Mouse (Mus musculus) ES-CJ7 (cell line): Measurements from ENCODE around the gene Sec22c.

Experiments
- DNase-seq: peaks from one replicate; pipeline ENCODE4 v3.0.0; 2011; ENCODE audit warnings: low read depth, low spot score

Sec22c gene

DNA sequence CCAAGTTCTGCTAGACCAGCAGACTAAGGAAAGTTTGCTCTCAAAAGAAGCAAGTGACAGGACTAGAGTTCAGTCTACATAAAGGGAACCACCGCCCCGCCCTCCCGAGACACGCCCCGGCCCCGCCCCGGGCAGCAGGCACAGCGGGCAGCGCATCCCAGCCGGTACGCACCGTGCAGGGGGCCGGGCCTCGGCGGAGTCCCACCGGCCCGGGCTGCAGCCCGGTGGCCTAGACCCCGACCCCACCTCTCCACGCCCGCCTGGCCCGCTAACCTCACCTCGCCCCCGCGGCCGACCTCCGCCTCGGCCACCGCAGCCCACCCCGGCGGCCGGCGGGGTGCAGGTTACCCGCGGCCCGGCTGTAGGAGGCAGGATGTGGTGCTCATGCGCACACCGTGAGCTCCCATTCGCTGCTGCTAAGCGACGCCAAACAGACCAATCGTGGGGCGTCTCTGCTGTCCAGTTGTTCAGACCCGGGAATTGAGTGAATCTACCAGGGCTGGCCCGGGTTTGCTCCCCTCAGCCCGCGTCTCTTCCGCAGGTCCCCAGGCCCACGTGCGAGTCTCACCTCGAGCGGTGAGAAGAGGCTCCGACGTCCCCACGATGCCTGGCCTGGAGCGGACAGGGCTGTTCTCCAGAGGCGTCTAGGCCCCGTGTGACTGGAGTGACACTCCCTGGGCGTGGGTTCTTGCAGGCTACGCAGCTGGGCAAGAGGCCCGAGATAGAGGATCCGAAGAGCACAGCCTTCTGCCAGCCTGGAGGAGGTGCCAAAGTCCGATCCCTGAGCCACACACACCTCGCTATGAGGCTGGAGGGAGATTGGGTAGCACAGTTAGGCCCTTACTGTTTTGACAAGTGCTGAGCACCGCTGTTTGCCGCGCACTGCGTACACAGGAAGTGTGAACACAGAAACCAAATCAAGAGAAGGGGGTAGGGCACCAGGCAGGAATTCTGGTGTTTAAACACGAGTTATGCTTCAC is at the start of gene Sec22c:
Gene Sec22c (minus strand): TSS at position 845 of the 980 bp plus-strand sequence.
- peak; percentile 94 for DNase-seq

DNA sequence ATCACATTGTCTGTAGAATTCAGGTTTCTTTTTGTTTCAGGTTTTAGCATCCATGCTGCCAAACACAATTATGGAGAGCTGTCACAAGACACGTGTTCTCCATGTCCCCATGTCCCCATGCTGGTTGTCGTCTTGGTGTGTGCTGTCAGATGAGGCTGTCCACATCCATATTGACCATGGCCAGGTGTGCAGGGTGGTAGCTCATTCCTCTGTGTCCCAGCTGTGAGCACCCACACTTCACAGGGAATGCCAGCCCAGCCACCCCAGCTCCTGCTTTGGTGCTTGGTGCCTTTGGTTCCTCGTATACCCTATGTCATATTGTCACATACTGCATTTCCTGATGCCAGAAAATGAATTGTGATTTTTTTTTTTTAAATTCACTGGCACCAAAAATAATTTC is 49.3 kb upstream of the Sec22c start:
- DNase-seq, result no peak

DNA sequence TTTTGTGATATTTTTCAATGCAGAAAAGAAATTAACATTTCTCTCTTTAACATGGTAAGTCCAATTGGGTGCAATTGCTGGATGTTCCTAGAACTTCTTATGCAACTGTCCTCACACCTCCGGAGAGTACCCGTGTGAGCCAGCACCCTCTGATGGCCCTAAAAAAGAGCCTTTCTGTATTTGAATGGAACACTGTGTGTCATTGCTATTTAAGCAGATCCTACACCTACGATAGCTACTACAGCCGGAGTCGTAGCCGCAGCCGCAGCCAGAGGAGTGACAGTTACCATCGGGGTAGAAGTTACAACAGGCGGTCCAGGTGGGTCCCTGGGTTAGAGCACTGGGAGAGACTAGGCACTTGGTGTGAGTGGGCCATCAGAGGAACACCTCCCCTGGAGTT is 47.5 kb upstream of the Sec22c start:
- no peak for DNase-seq

DNA sequence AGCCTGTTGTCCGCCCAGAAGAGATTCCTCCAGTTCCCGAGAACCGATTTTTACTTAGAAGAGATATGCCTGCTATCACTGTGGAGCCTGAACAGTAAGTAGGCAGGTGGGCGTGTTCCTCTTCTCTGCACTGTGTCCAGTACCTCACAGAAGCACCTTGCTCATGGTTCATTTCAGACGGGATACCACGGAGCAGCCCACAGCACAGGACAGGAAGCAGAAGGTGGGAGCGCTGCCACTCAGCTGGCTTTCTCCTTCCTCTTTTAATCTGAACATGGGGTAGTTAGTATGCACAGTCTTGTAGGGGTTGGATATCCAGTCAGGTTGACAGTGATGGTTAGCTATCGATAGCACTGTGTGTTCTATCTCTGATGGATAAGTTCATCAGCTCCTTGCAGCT is 38.8 kb upstream of the Sec22c start:
- DNase-seq, result no peak

DNA sequence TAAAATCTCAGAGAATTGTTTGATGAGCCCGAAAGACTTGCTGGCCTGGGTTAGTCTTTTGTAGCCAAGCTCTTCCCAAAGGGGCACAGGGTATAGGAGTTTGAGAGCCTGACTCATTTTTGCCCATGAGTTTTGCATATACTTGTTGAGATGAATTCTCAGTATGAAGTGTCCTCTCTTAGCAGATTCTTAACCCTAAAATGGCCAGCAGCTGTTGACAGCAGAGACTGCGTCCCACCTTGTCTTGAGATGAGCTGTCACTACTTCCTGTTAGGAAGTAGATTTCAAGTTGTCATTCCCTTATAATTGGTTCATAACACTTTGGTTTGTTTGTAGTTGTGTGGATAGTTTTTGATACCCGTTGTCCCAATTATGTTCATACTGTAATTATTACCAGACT is 35.9 kb upstream of the Sec22c start:
- DNase-seq, result no peak

DNA sequence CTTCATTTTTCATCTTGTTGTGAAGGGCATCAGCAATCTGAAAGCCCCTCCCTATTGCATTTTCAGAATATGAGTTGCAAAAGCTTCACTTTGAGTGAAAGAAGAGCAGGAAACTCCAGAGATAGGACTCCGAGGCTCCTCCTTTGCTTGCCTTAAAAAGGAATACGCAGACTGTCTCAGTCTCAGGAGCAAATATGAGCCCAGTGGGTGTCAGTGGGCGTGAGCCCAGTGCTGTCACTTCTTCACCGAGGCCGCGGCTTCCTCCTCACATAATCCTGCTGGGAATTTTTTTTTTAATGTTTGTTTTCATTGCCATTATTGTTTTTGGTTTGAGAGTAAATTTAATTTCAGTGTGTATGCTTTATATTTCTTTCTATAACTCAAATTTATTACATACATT is 35.2 kb upstream of the Sec22c start:
- DNase-seq, result no peak

GRCm38 (mm10) chr9:121719347-121720331 is 14.3 kb upstream of the Sec22c start:
- peak; percentile 36 for DNase-seq

DNA sequence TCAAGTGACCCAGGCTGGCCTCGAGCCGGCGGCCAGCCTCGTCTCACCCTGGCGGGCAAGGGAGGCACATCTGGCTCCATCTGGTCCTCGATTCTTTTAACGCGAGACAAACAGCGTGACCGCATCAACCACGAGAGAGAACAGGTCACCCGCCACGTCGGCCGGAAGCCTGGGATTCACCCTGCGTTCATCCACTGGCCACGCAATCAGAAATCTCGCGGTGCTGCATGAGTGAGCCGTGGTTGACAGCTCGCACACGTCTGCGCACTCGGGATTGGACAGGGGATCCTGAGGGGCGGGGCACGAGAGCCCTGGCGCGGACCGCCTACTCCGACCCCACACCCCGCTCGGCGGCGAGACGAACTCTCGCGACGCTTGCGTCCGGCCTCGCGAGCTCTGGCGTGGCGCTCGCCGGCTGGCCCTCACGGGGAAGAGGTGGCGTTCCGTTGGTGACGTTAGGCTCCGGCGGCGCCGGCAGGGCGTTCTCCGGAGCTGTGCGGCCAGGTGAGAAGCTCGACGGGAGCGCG is 13.6 kb upstream of the Sec22c start, which contains the start of gene Nktr:
Gene Nktr (plus strand): TSS at position 378 of the 527 bp plus-strand sequence.
- peak; percentile 99 for DNase-seq

GRCm38 (mm10) chr9:121718070-121718705 is 12.9 kb upstream of the Sec22c start:
- peak; percentile 25 for DNase-seq

DNA sequence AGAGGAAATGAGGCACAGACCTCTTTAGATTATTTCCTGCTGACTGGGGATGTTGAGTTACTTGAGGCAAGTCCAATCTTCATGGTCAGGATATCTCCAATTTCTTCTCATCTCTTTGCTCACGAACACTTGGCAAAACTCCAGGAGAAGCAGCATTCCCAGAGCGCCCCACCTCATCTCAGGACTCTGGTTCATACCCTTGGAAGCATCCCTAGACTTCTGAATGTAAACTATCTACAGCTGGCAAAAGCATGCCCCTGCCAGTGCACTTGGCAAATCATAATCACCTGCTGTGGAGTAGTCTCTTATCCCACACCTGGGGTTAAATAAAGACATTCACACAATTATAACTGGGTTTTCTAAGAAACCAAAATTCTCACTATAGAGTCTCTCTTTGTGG is 11.8 kb upstream of the Sec22c start:
- DNase-seq, result no peak

- peak; percentile 17 for DNase-seq
These were observed 5.3 kb upstream of the Sec22c start for GRCm38 (mm10) chr9:121710584-121710975.

DNA sequence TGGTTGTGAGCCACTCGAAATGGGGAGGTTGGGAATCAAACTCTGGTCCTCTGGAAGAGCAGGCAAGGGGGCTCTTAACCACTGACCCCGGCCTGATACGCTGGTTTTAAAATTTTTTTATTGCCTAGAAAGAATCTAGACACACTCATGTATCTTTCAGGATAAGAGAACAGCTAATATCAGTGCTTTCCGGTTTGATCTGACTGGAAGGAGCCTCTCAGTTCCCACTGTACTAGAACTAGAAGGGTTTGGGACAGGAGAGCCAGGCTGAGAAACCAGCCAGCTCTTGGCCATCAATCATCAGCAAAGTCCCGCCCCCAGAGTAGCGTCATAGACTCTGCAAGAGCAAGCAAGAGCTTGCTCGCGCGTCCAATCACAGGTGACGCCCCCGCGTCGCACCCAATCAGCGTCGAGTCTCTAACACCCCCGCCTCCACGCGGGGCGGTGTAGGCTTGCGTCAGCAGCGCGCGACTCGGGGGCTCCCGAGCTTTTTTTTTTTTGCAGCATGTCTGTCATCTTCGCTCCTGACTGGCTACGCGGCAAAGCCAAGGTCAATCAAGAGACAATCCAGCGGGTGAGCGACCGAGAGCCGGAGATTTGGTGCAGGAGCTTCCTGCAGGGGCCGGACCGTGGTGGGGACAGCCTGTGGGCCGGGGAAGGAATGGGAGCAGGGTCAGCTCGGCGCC is 4.8 kb upstream of the Sec22c start, which contains the start of gene Ss18l2:
Gene Ss18l2 (plus strand): TSS at position 432 of the 686 bp plus-strand sequence.
- DNase-seq, result peak; percentile 99

DNA sequence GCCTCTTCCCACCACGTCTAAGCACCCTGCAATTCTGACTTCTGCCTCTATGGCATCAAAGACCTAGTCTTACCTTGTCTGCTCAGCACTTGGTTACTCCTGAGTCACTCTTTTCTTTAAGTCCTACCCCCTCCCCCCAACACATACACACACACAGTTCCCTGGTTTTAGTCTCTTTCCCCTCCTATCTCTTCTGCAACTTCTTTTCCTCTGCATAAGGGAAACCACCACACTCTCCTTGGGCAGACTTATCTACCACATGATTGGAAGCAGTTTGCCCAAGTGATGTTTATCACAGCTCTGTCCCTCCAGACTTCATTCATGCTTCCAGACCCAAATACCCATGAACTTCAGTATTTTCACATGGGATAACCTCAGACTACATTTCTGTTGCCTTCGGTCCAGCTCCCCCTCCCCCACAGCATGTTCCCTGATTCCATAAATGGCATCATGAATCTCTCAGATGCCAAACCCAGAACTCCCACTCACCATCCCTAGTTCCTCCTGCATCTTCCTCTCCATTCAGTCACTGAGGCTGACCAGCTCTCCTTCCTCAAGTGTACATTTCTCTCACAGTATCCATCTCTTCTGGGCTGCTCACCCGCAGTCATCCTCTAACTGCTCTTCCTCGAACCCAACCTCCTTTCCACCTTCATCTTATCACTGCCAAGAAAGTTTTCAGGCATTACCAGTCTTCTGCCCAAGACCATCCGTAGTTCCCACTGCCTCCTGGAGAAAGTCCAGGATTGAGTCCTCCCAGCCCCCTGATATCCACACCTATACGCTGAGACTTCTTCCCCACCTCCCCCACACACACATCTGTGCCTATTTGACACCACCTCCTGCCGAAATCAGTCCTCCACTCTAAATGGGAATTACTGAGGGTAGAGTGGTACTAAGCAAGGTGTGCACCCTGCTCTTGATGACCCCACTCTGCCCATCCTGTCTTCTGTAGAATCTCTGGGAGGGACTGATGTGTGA is 3.5 kb upstream of the Sec22c start:
- DNase-seq, result peak; percentile 22

DNA sequence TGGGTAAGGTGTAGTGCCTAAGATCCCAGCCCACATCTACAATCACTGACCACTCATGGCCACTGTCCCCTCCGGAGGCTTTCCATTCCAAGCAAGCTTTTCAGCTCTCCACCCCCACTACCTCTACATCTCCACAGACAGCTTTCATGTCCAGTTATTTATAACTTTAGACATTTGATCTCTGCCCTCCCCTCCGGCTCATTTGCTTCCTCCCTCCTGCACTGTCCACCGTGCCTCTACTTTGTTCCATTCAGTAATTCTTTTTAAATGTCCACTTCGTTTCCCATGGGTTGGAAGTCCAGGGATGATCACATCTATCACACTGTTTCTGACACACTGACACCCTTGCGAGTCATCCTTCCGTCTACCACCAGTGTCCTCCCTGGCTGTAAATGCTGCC is 2.5 kb upstream of the Sec22c start:
- no peak for DNase-seq

- DNase-seq, result no peak
These were observed 862 bp upstream of the Sec22c start for GRCm38 (mm10) chr9:121706029-121706675.

DNA sequence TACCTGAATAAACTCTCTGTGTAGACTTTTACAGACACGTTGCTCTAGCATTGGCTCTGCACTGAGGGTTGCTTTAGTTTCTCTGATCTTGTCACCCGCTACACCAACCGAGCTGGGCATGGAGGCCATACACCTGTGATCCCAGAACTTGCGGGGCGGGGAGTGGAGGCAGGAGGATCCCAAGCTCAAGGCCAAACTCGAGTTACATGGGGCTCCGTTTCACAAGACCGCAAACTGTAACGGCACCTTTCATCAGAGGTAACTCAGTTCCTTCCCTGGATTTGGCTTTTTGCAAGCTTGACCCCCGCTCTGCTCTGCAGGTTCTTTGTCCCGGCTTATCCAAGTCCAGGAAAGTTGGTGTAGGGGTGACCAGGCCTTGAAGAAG is 1.0 kb downstream of the Sec22c start:
- DNase-seq, result no peak

DNA sequence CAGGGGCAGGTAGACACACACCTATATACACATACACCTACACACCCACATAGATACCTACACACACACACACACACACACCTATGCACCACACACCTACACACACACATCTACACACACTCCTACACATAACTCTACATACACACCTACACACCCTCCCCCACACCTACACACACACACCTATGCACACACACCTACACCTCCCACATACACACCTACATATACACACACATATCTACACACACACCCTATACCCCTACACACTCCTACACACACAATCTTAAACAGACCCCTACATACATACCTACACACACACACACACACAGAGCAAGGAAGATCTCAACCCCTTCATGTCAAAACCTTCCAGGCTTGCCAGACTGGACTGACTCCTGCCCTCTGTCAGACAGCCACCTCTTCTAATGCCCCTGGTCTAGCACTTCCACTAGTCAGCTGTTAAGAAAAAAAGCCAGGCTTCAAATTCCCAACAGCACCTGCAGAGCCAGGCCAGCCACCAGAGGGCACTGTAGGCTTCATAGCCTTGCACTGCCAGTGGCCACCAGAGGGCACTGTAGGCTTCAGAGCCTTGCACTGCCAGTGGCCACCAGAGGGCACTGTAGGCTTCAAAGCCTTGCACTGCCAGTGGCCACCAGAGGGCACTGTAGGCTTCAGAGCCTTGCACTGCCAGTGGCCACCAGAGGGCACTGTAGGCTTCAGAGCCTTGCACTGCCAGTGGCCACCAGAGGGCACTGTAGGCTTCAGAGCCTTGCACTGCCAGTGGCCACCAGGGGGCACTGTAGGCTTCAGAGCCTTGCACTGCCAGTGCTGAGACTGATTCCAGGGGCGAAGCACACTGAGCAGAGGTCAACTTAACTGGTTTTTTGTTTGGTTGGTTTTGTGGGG is 7.9 kb downstream of the Sec22c start:
- no peak for DNase-seq

GRCm38 (mm10) chr9:121696626-121697025 is 8.7 kb downstream of the Sec22c start:
- DNase-seq, result no peak
